Comparison of ENCODE assay signal across 9 mouse cellular contexts in genomic region chr7:98177566-98177928, GRCm38 (mm10). TPM values are rescaled to one million over a fixed set of nuclear protein-coding genes. Genes with fewer than 3 reads are reported as not detected.
DNase-seq lines count a peak whose midpoint lies in the region; ATAC-seq and TF ChIP-seq lines count a peak whose summit lies in the region.
"Had no signal": no experiment of that assay in that cellular context is flagged by ENCODE, and none has a peak within 500 bp of the region (broad histone marks: within the 10 kb centered on the region; RNA-seq: fewer than 3 reads in every experiment).

No protein-coding gene starts in this region.

- no peak for TF ChIP-seq RAD21 in MEL (IDR thresholded peaks at IDR 0.05; ENCODE audit: low read depth, low read length)

- H3K36me3 ChIP-seq in heart, embryonic 16.5 days (ENCODE audit: control insufficient read depth, insufficient read depth) = no peaks in the 10 kb centered on the region
- H3K36me3 ChIP-seq in MEL (ENCODE audit: control insufficient read depth in 1 of 2, insufficient read depth in 2 of 2, low read length in 2 of 2) = no peaks in the 10 kb centered on the region
- no peaks in the 10 kb centered on the region for H3K36me3 ChIP-seq in hindbrain, embryonic 10.5 days
- H3K36me3 ChIP-seq in midbrain, embryonic 10.5 days = no peaks in the 10 kb centered on the region

- peaks cover 8% of the 10 kb centered on the region; the same call in 1 of the 2 replicates for H3K4me1 ChIP-seq in heart, embryonic 16.5 days (ENCODE audit: control insufficient read depth, insufficient read depth, low read length)
- H3K4me1 ChIP-seq in MEL (ENCODE audit: control insufficient read depth in 1 of 2, insufficient read depth in 2 of 2, low read length in 2 of 2) = 0 out of 4 replicates have a peak, but pooled peaks cover 0 to 3% of the 10 kb centered on the region in 2 experiments
- H3K4me1 ChIP-seq in hindbrain, embryonic 10.5 days (replicated peaks) = peaks cover 47% of the 10 kb centered on the region
- H3K4me1 ChIP-seq in midbrain, embryonic 10.5 days = peaks cover 20% of the 10 kb centered on the region

- no peaks in the 10 kb centered on the region for H3K9me3 ChIP-seq in heart, embryonic 16.5 days (replicated peaks; ENCODE audit: control insufficient read depth, low read length)
- no peaks in the 10 kb centered on the region for H3K9me3 ChIP-seq in MEL (replicated peaks; ENCODE audit: insufficient read depth, low read length)
- H3K9me3 ChIP-seq in hindbrain, embryonic 10.5 days = no peaks in the 10 kb centered on the region
- H3K9me3 ChIP-seq in midbrain, embryonic 10.5 days (replicated peaks) = no peaks in the 10 kb centered on the region

- no peak overlapping the region for H3K27ac ChIP-seq in heart, embryonic 16.5 days (ENCODE audit: low read length)
- no peak overlapping the region for H3K27ac ChIP-seq in MEL (ENCODE audit: control insufficient read depth, low read depth, low read length)
- H3K27ac ChIP-seq in hindbrain, embryonic 10.5 days = peak overlapping the region; percentile 76
- H3K27ac ChIP-seq in midbrain, embryonic 10.5 days (replicated peaks) = peak overlapping the region; percentile 83

- WGBS in heart, embryonic 16.5 days = 5% methylated on average over 9 of the region's 9 CpGs
- WGBS in hindbrain, embryonic 10.5 days = 10% methylated on average over 9 of the region's 9 CpGs
- WGBS in midbrain, embryonic 10.5 days = 7% methylated on average over 9 of the region's 9 CpGs

- no peak for TF ChIP-seq EP300 in MEL (IDR thresholded peaks at IDR 0.05; ENCODE audit: low read depth in 1 of 2, low read length in 2 of 2)

- H3K79me2 ChIP-seq in MEL (ENCODE audit: control insufficient read depth, insufficient read depth, low read length, poor library complexity) = no peaks in the 10 kb centered on the region

- TF ChIP-seq CTCF in MEL (IDR thresholded peaks at IDR 0.05 in 2 of 3, conservative IDR thresholded peaks at IDR 0.05 in 1 of 3; ENCODE audit: control insufficient read depth in 1 of 3, insufficient read depth in 1 of 3, low read depth in 2 of 3, low read length in 3 of 3, poor library complexity in 1 of 3, severe bottlenecking in 1 of 3) = no peak

- H3K9ac ChIP-seq in heart, embryonic 16.5 days (ENCODE audit: low read length) = peak overlapping the region; percentile 71
- H3K9ac ChIP-seq in MEL (ENCODE audit: control insufficient read depth, low read depth, low read length, poor library complexity, severe bottlenecking) = no peak overlapping the region

- ATAC-seq in heart, embryonic 16.5 days (replicated peaks; ENCODE audit: extremely low read depth, insufficient read depth, low FRiP score) = no peak
- no peak for ATAC-seq in megakaryocyte-erythroid progenitor cell, adult 5-6 weeks (replicated peaks; ENCODE audit: low FRiP score, low TSS enrichment, poor library complexity, severe bottlenecking)

- H3K4me3 ChIP-seq in heart, embryonic 16.5 days (ENCODE audit: low read length) = peak overlapping the region; percentile 87
- H3K4me3 ChIP-seq in MEL (ENCODE audit: control insufficient read depth in 1 of 2, insufficient read depth in 1 of 2, low read depth in 2 of 2, low read length in 2 of 2) = peak overlapping the region; percentile 71 to 89
- H3K4me3 ChIP-seq in hindbrain, embryonic 10.5 days = peak overlapping the region; percentile 81
- peak overlapping the region; percentile 84 for H3K4me3 ChIP-seq in midbrain, embryonic 10.5 days

- TF ChIP-seq POLR2A in MEL (IDR thresholded peaks at IDR 0.05; ENCODE audit: control insufficient read depth in 1 of 2, insufficient read depth in 1 of 2, low read depth in 1 of 2, low read length in 2 of 2, poor library complexity in 1 of 2) = no peak

- H3K27me3 ChIP-seq in heart, embryonic 16.5 days (ENCODE audit: control insufficient read depth, insufficient read depth, low read length) = no peaks in the 10 kb centered on the region
- H3K27me3 ChIP-seq in MEL (ENCODE audit: control insufficient read depth in 1 of 2, insufficient read depth in 2 of 2, low read length in 2 of 2) = no peaks in the 10 kb centered on the region
- peaks cover 48% of the 10 kb centered on the region for H3K27me3 ChIP-seq in hindbrain, embryonic 10.5 days (ENCODE audit: insufficient read depth, poor library complexity, severe bottlenecking)
- H3K27me3 ChIP-seq in midbrain, embryonic 10.5 days (ENCODE audit: low read depth, poor library complexity, severe bottlenecking) = peaks cover 37% of the 10 kb centered on the region
- H3K27me3 ChIP-seq: Patski had no signal

- DNase-seq in heart, postnatal 4 days = no peak
- peak; percentile 15 for DNase-seq in MEL (ENCODE audit: low read depth, low spot score)
- no peak for DNase-seq in hindbrain, embryonic 10.5 days (ENCODE audit: low spot score)
- no peak for DNase-seq in midbrain, embryonic 10.5 days (ENCODE audit: low spot score)
- no peak for DNase-seq in embryo, embryonic 9.5 days (ENCODE audit: extremely low spot score)
- no peak for DNase-seq in kidney, adult 18-20 months

- H3K4me2 ChIP-seq in heart, embryonic 16.5 days (ENCODE audit: low read depth, low read length) = peak overlapping the region; percentile 79

TF ChIP-seq in MEL, 35 proteins besides CTCF, POLR2A, EP300 and RAD21:
- TF ChIP-seq BHLHE40 (IDR thresholded peaks at IDR 0.05; ENCODE audit: borderline replicate concordance, low read depth, low read length) (no peak), USF1 (IDR thresholded peaks at IDR 0.05; ENCODE audit: low read depth, low read length) (no peak), ZMIZ1 (IDR thresholded peaks at IDR 0.05; ENCODE audit: low read depth, low read length) (no peak), MXI1 (IDR thresholded peaks at IDR 0.05; ENCODE audit: low read depth, low read length) (no peak)

RNA-seq across cellular contexts. Expression of gene Capn5, which starts 0.5 kb away (rescaled TPM):
- polyA plus RNA-seq in heart, embryonic 16.5 days (2015; fragmentation: Nextera tagmentation; extraction: Ambion mirVana) = 5.0 and 7.4 TPM in 2 replicates
- 1 to 10 TPM; 2.0 to 2.2 TPM for total RNA-seq in heart, postnatal 4 days (2021)
- total RNA-seq in MEL (2012; rRNA removed) = 0.04 and 0.26 TPM in 2 replicates
- polyA plus RNA-seq in MEL (2012; ENCODE audit: insufficient read depth in 1 of 2, insufficient read length in 2 of 2, low read depth in 1 of 2, low replicate concordance in 2 of 2, missing spikeins in 1 of 2) = under 1 TPM in 1 of 2 experiments, not detected in 1; 0.54 TPM
- polyA plus RNA-seq in hindbrain, embryonic 10.5 days (2016; fragmentation: Nextera tagmentation; extraction: Ambion mirVana) = 5.6 and 9.9 TPM in 2 replicates
- 6.4 and 7.0 TPM in 2 replicates for polyA plus RNA-seq in midbrain, embryonic 10.5 days (2016; fragmentation: Nextera tagmentation; extraction: Ambion mirVana)
- 7.5 and 8.3 TPM in 2 replicates for total RNA-seq in megakaryocyte-erythroid progenitor cell, adult 5-6 weeks (2014; fragmentation: Nextera tagmentation)
- 5.6 and 5.9 TPM in 2 replicates for total RNA-seq in megakaryocyte-erythroid progenitor cell, adult 5-6 weeks (2017)

RNA-seq across cellular contexts. Expression of gene B3gnt6, which starts 21.7 kb away (rescaled TPM):
- 0.17 and 0.24 TPM in 2 replicates for polyA plus RNA-seq in heart, embryonic 16.5 days (2015; fragmentation: Nextera tagmentation; extraction: Ambion mirVana)
- total RNA-seq in heart, postnatal 4 days (2021) = not detected
- total RNA-seq in MEL (2012; rRNA removed) = 0.12 TPM in 1 of 2 replicates, not detected in the other
- polyA plus RNA-seq in MEL (2012; ENCODE audit: insufficient read depth in 1 of 2, insufficient read length in 2 of 2, low read depth in 1 of 2, low replicate concordance in 2 of 2, missing spikeins in 1 of 2) = under 1 TPM in 1 of 2 experiments, not detected in 1; 0.08 TPM
- polyA plus RNA-seq in hindbrain, embryonic 10.5 days (2016; fragmentation: Nextera tagmentation; extraction: Ambion mirVana) = 0.10 TPM in 1 of 2 replicates, not detected in the other
- 0.06 TPM in 1 of 2 replicates, not detected in the other for polyA plus RNA-seq in midbrain, embryonic 10.5 days (2016; fragmentation: Nextera tagmentation; extraction: Ambion mirVana)
- total RNA-seq in megakaryocyte-erythroid progenitor cell, adult 5-6 weeks (2014; fragmentation: Nextera tagmentation) = not detected in 2 replicates
- not detected in 2 replicates for total RNA-seq in megakaryocyte-erythroid progenitor cell, adult 5-6 weeks (2017)

RNA-seq across cellular contexts. Expression of gene Omp, which starts 32.2 kb away (rescaled TPM):
- 0.17 and 0.26 TPM in 2 replicates for polyA plus RNA-seq in heart, embryonic 16.5 days (2015; fragmentation: Nextera tagmentation; extraction: Ambion mirVana)
- under 1 TPM in 1 of 2 experiments, not detected in 1; 0.11 TPM for total RNA-seq in heart, postnatal 4 days (2021)
- 0.08 TPM in 1 of 2 replicates, not detected in the other for total RNA-seq in MEL (2012; rRNA removed)
- polyA plus RNA-seq in MEL (2012; ENCODE audit: insufficient read depth in 1 of 2, insufficient read length in 2 of 2, low read depth in 1 of 2, low replicate concordance in 2 of 2, missing spikeins in 1 of 2) = under 1 TPM in 1 of 2 experiments, not detected in 1; 0.07 TPM
- polyA plus RNA-seq in hindbrain, embryonic 10.5 days (2016; fragmentation: Nextera tagmentation; extraction: Ambion mirVana) = 0.07 and 0.13 TPM in 2 replicates
- polyA plus RNA-seq in midbrain, embryonic 10.5 days (2016; fragmentation: Nextera tagmentation; extraction: Ambion mirVana) = 0.10 TPM in 2 replicates
- total RNA-seq in megakaryocyte-erythroid progenitor cell, adult 5-6 weeks (2014; fragmentation: Nextera tagmentation) = 0.63 and 0.82 TPM in 2 replicates
- not detected in 2 replicates for total RNA-seq in megakaryocyte-erythroid progenitor cell, adult 5-6 weeks (2017)

RNA-seq across cellular contexts. Expression of gene Myo7a, which starts 58.2 kb away (rescaled TPM):
- polyA plus RNA-seq in heart, embryonic 16.5 days (2015; fragmentation: Nextera tagmentation; extraction: Ambion mirVana) = 4.8 and 6.5 TPM in 2 replicates
- 1 to 10 TPM; 4.2 to 5.4 TPM for total RNA-seq in heart, postnatal 4 days (2021)
- 1.3 and 1.4 TPM in 2 replicates for total RNA-seq in MEL (2012; rRNA removed)
- polyA plus RNA-seq in MEL (2012; ENCODE audit: insufficient read depth in 1 of 2, insufficient read length in 2 of 2, low read depth in 1 of 2, low replicate concordance in 2 of 2, missing spikeins in 1 of 2) = 1 to 10 TPM in 1 of 2 experiments, not detected in 1; 7.5 TPM
- 17.3 and 21.2 TPM in 2 replicates for polyA plus RNA-seq in hindbrain, embryonic 10.5 days (2016; fragmentation: Nextera tagmentation; extraction: Ambion mirVana)
- 17.7 and 19.2 TPM in 2 replicates for polyA plus RNA-seq in midbrain, embryonic 10.5 days (2016; fragmentation: Nextera tagmentation; extraction: Ambion mirVana)
- 2.3 and 6.1 TPM in 2 replicates for total RNA-seq in megakaryocyte-erythroid progenitor cell, adult 5-6 weeks (2014; fragmentation: Nextera tagmentation)
- 1.9 and 10.8 TPM in 2 replicates for total RNA-seq in megakaryocyte-erythroid progenitor cell, adult 5-6 weeks (2017)

Comparison
In these comparisons a context has a peak if more than half of its experiments do, and no peak if none do; other contexts are left out.
1. H3K27ac ChIP-seq: peak in hindbrain, embryonic 10.5 days (single experiment) and midbrain, embryonic 10.5 days (single experiment); none in heart, embryonic 16.5 days (single experiment) and MEL (single experiment).
2. Peak in every context shown above with its lines, with median percentiles within 50 percentile points of each other: H3K4me3 ChIP-seq.